Mouse (Mus musculus) kidney, adult 11 months (tissue): ENCODE results near the gene Stard7.
A peak's percentile ranks its signal among the peaks of the same experiment; 100 is the strongest.
"Not testable (repeated sequence)": the region's sequence is repeated elsewhere in the genome, so short reads cannot be mapped to it uniquely, and the experiment has no call there.

Source experiments
- DNase-seq: peaks from one replicate; pipeline ENCODE4 v3.0.0; 2022

The Stard7 gene

GRCm38 (mm10) chr2:127269491-127270299 lies at the start of gene Stard7:
TSS of gene Stard7 (plus strand) at chr2:127270218.
- peak; percentile 98 for DNase-seq

GRCm38 (mm10) chr2:127225261-127225660 lies 44.8 kb upstream of the Stard7 start:
- DNase-seq, result no peak

- DNase-seq, result no peak
These were observed 32.0 kb upstream of the Stard7 start for GRCm38 (mm10) chr2:127237897-127238610.

- DNase-seq, result peak; percentile 55
These were observed 30.0 kb upstream of the Stard7 start for GRCm38 (mm10) chr2:127240065-127240464.

- DNase-seq, result peak; percentile 98
These were observed 22.3 kb upstream of the Stard7 start, which contains the start of the genes Ciao1 and Tmem127 for GRCm38 (mm10) chr2:127247592-127248333. TSS of gene Ciao1 (minus strand) at chr2:127247816. TSS of gene Tmem127 (plus strand) at chr2:127247908.

GRCm38 (mm10) chr2:127248334-127249004 lies 21.5 kb upstream of the Stard7 start:
- peak; percentile 41 for DNase-seq

GRCm38 (mm10) chr2:127250291-127251008 lies 19.6 kb upstream of the Stard7 start:
- no peak for DNase-seq

GRCm38 (mm10) chr2:127251457-127251856 lies 18.6 kb upstream of the Stard7 start:
- DNase-seq, result no peak

GRCm38 (mm10) chr2:127251880-127252527 lies 18.0 kb upstream of the Stard7 start:
- DNase-seq, result no peak

GRCm38 (mm10) chr2:127252787-127253186 lies 17.2 kb upstream of the Stard7 start:
- no peak for DNase-seq

- DNase-seq, result no peak
These were observed 15.3 kb upstream of the Stard7 start for GRCm38 (mm10) chr2:127254604-127255134.

GRCm38 (mm10) chr2:127255294-127255693 lies 14.7 kb upstream of the Stard7 start:
- DNase-seq, result no peak

- no peak for DNase-seq
These were observed 10.7 kb upstream of the Stard7 start for GRCm38 (mm10) chr2:127259340-127259739.

- no peak for DNase-seq
These were observed 7.5 kb upstream of the Stard7 start for GRCm38 (mm10) chr2:127262480-127262879.

- DNase-seq, result no peak
These were observed 2.2 kb upstream of the Stard7 start for GRCm38 (mm10) chr2:127267854-127268253.

GRCm38 (mm10) chr2:127270300-127271041 lies 453 bp downstream of the Stard7 start:
- peak; percentile 88 for DNase-seq

GRCm38 (mm10) chr2:127271042-127271515 lies 1.1 kb downstream of the Stard7 start:
- no peak for DNase-seq

- not testable (repeated sequence) for DNase-seq
These were observed 2.0 kb downstream of the Stard7 start for GRCm38 (mm10) chr2:127272049-127272448.

- no peak for DNase-seq
These were observed 2.8 kb downstream of the Stard7 start for GRCm38 (mm10) chr2:127272806-127273205.

GRCm38 (mm10) chr2:127274590-127274989 lies 4.6 kb downstream of the Stard7 start:
- no peak for DNase-seq
